Mouse (Mus musculus): ENCODE data around the gene Cyp2d11. TPM values are rescaled to one million over a fixed set of nuclear protein-coding genes. Genes with fewer than 3 reads are reported as not detected.

Cyp2d11 gene
- not detected for polyA plus RNA-seq (2014; fragmentation: Illumina TruSeq; extraction: RNeasy Lipid Tissue Mini Kit (QIAGEN cat#74804); ENCODE audit: low replicate concordance)

DNA sequence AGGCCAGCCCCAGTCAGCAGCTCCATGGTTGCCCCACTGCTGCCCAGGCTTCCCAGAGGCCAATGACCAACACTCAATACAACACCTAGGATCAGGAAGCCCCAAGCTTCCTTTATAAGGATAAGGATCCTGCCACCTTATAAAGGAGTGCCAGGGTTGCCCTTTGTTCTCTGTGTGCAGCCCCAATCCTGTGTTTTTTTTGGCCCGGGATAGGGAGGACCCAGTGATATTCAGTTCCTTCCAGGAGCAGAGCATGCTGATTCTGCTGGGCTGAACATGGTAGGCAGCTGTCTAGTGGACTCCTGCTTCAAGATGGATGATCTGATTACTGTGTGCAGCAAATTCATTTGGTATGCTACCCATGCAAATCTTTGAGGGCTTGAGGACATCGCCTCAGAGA lies at the start of gene Cyp2d11:
Gene Cyp2d11, minus strand, starts transcription at position 101 of the 400 bp plus-strand sequence.

DNA sequence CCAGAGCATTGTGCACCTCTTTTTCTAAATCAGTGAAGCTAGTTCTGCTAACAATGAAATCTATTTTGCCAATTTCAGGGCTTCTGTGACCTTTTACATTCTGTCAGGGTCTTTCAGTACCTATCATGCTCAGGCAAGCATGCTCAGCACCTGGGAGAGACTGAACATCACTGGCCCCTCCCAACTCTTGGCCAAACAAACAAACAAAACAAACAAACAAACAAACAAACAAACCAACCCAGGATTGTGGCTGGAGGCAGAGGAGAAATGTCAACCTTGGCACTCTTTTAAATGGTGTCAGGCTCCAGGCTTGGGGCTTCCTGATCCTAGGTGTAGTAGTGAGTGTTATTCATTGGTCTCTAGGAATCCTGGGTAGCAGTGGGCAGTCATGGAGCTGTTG lies 39.3 kb upstream of the Cyp2d11 start, which contains the start of gene Cyp2d9:
Gene Cyp2d9, plus strand, starts transcription at position 301 of the 400 bp plus-strand sequence.

GRCm38 (mm10) chr15:82406981-82407380 lies 13.2 kb upstream of the Cyp2d11 start, which contains the start of gene Cyp2d10:
Cyp2d10 (minus strand) TSS chr15:82407195.

DNA sequence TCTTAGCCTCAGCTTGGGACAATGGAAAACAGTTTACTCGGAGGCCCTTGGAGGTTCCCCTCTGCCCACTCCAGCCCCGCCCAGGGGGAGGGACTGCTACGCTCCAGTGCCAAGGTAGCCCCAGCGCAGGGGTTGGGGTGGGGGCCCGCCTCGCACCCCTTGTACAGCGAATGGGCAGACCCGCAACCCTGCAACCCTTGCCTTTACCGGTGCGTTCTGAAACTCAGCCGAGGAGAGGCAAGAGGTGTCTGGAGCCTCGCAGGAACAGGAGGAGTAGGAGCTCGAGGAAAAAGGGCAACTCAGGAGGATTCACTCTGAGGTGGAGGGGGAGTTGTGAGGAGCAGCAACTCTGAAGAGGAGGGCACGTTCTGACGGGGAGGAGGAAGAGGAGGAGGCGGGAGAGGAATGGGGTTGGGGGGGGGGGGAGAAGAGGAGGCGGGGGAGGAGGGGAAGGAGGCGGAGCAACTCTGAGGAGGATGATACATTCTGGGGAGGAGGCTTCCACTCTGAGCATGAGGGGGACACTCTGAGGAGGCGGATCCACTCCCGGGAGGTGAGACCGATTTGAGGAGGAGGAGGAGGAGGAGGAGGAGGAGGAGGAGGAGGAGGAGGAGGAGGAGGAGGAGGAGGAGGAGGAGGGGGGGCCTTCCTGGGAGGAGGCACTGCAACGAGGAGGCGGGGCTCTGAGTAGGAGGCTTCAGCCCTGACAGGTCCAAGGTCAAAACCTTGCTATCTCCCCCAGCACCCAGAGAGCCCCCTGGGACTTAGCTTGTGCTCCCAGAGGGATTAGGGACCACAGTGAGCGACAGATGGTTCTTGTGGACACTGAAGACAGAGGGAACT lies 13.7 kb downstream of the Cyp2d11 start, which contains the start of gene Cyp2d22:
Gene Cyp2d22, minus strand, starts transcription at position 390 of the 843 bp plus-strand sequence.

GRCm38 (mm10) chr15:82354126-82354945 lies 39.5 kb downstream of the Cyp2d11 start, which contains the start of gene Ndufa6:
Ndufa6 (minus strand) TSS chr15:82354322.

Other genes starting within 250 kb of the Cyp2d11 start
- gene Srebf2, start 246.8 kb downstream of the Cyp2d11 start, polyA plus RNA-seq (2014; fragmentation: Illumina TruSeq; extraction: RNeasy Lipid Tissue Mini Kit (QIAGEN cat#74804); ENCODE audit: low replicate concordance) = 8.6 TPM
- gene Shisa8, start 181.2 kb downstream of the Cyp2d11 start, polyA plus RNA-seq (2014; fragmentation: Illumina TruSeq; extraction: RNeasy Lipid Tissue Mini Kit (QIAGEN cat#74804); ENCODE audit: low replicate concordance) = not detected
- 1.2 TPM for gene Tnfrsf13c, start 169.7 kb downstream of the Cyp2d11 start, polyA plus RNA-seq (2014; fragmentation: Illumina TruSeq; extraction: RNeasy Lipid Tissue Mini Kit (QIAGEN cat#74804); ENCODE audit: low replicate concordance)
- 0.37 TPM for gene Cenpm, start 149.3 kb downstream of the Cyp2d11 start, polyA plus RNA-seq (2014; fragmentation: Illumina TruSeq; extraction: RNeasy Lipid Tissue Mini Kit (QIAGEN cat#74804); ENCODE audit: low replicate concordance)
- gene 1500009C09Rik, start 141.6 kb downstream of the Cyp2d11 start, polyA plus RNA-seq (2014; fragmentation: Illumina TruSeq; extraction: RNeasy Lipid Tissue Mini Kit (QIAGEN cat#74804); ENCODE audit: low replicate concordance) = not detected
- 0.67 TPM for gene Sept3, start 119.1 kb downstream of the Cyp2d11 start, polyA plus RNA-seq (2014; fragmentation: Illumina TruSeq; extraction: RNeasy Lipid Tissue Mini Kit (QIAGEN cat#74804); ENCODE audit: low replicate concordance)
- gene Wbp2nl, start 95.1 kb downstream of the Cyp2d11 start, polyA plus RNA-seq (2014; fragmentation: Illumina TruSeq; extraction: RNeasy Lipid Tissue Mini Kit (QIAGEN cat#74804); ENCODE audit: low replicate concordance) = not detected
- 8.7 TPM for gene Naga, start 55.1 kb downstream of the Cyp2d11 start, polyA plus RNA-seq (2014; fragmentation: Illumina TruSeq; extraction: RNeasy Lipid Tissue Mini Kit (QIAGEN cat#74804); ENCODE audit: low replicate concordance)
- gene Pheta2, start 55.1 kb downstream of the Cyp2d11 start, polyA plus RNA-seq (2014; fragmentation: Illumina TruSeq; extraction: RNeasy Lipid Tissue Mini Kit (QIAGEN cat#74804); ENCODE audit: low replicate concordance) = 0.33 TPM
- gene Smdt1, start 55.1 kb downstream of the Cyp2d11 start, polyA plus RNA-seq (2014; fragmentation: Illumina TruSeq; extraction: RNeasy Lipid Tissue Mini Kit (QIAGEN cat#74804); ENCODE audit: low replicate concordance) = 54.0 TPM
- gene Ndufa6, start 39.7 kb downstream of the Cyp2d11 start, polyA plus RNA-seq (2014; fragmentation: Illumina TruSeq; extraction: RNeasy Lipid Tissue Mini Kit (QIAGEN cat#74804); ENCODE audit: low replicate concordance) = 330 TPM
- gene Cyp2d22, start 13.8 kb downstream of the Cyp2d11 start, polyA plus RNA-seq (2014; fragmentation: Illumina TruSeq; extraction: RNeasy Lipid Tissue Mini Kit (QIAGEN cat#74804); ENCODE audit: low replicate concordance) = 17.8 TPM
- gene Cyp2d10, start 13.2 kb upstream of the Cyp2d11 start, polyA plus RNA-seq (2014; fragmentation: Illumina TruSeq; extraction: RNeasy Lipid Tissue Mini Kit (QIAGEN cat#74804); ENCODE audit: low replicate concordance) = not detected
- gene Cyp2d9, start 39.4 kb upstream of the Cyp2d11 start, polyA plus RNA-seq (2014; fragmentation: Illumina TruSeq; extraction: RNeasy Lipid Tissue Mini Kit (QIAGEN cat#74804); ENCODE audit: low replicate concordance) = not detected
- not detected for gene Cyp2d12, start 161.1 kb upstream of the Cyp2d11 start, polyA plus RNA-seq (2014; fragmentation: Illumina TruSeq; extraction: RNeasy Lipid Tissue Mini Kit (QIAGEN cat#74804); ENCODE audit: low replicate concordance)
- not detected for gene Cyp2d34, start 226.9 kb upstream of the Cyp2d11 start, polyA plus RNA-seq (2014; fragmentation: Illumina TruSeq; extraction: RNeasy Lipid Tissue Mini Kit (QIAGEN cat#74804); ENCODE audit: low replicate concordance)